Mouse (Mus musculus) heart, adult 2 months (tissue): ENCODE measurements around the gene Btn2a2. TPM values are rescaled to one million over a fixed set of nuclear protein-coding genes. Genes with fewer than 3 reads are reported as not detected.
A peak's percentile ranks its signal among the peaks of the same experiment; 100 is the strongest.

Experiments used
- DNase-seq, 2 experiments: peaks; one replicate each; pipeline ENCODE4 v3.0.0; 2021
- H3K27ac ChIP-seq: fragments of 200-600 bp; 2 replicates; pipeline ENCODE4 v1.8.1; 2022
- H3K27me3 ChIP-seq: fragments of 200-500 bp; 2 replicates; pipeline ENCODE4 v1.6.1; 2012; ENCODE audit warnings: mild to moderate bottlenecking, low read length, inconsistent platforms, mixed read lengths; ENCODE audit not compliant: control insufficient read depth, insufficient read depth
- H3K36me3 ChIP-seq: fragments of 200-500 bp; 2 replicates; pipeline ENCODE4 v1.6.1; 2012; ENCODE audit warnings: low read length, inconsistent platforms; ENCODE audit not compliant: control insufficient read depth, insufficient read depth
- H3K4me1 ChIP-seq: fragments of 200-500 bp; 2 replicates; pipeline ENCODE4 v1.6.1; 2011; ENCODE audit warnings: low read length; ENCODE audit not compliant: control insufficient read depth, insufficient read depth
- H3K4me3 ChIP-seq: fragments of 200-600 bp; 2 replicates; pipeline ENCODE4 v1.8.1; 2022
- H3K79me2 ChIP-seq: fragments of 200-500 bp; replicated peaks from 2 replicates; pipeline ENCODE4 v1.6.1; 2012; ENCODE audit warnings: mild to moderate bottlenecking, inconsistent platforms, low read length, moderate library complexity, mixed read lengths; ENCODE audit not compliant: control insufficient read depth, insufficient read depth
- H3K9ac ChIP-seq: fragments of 200-500 bp; 2 replicates; pipeline ENCODE4 v1.6.1; 2012; ENCODE audit warnings: low read depth, mild to moderate bottlenecking, control low read depth, inconsistent platforms, low read length, mixed read lengths
- CTCF ChIP-seq: fragments of 200-600 bp; IDR thresholded peaks from 2 replicates; pipeline ENCODE4 v1.8.1; 2022; ENCODE audit warnings: antibody characterized with exemption, mild to moderate bottlenecking, moderate library complexity
- EP300 ChIP-seq: fragments of 200-500 bp; IDR thresholded peaks from 2 replicates; pipeline ENCODE4 v1.6.1; 2011; ENCODE audit warnings: low read depth, low read length, control low read depth; ENCODE audit not compliant: insufficient read depth
- POLR2A ChIP-seq: fragments of 200-500 bp; IDR thresholded peaks from 2 replicates; pipeline ENCODE4 v1.6.1; 2011; ENCODE audit warnings: mild to moderate bottlenecking, low read depth, low read length, control low read depth; ENCODE audit not compliant: insufficient read depth
- WGBS: fragments of 180-500 bp; shearing (Covaris S2); methylation state at CpG from one replicate; pipeline ENCODE4 v1.1.7; 2018; 5-methylcytosine and 5-hydroxymethylcytosine counted together
- intact Hi-C: fragments of 180-260 bp; cut with DNase I; formaldehyde crosslinking; loops from one replicate; pipeline ENCODE4 v1.15.1; 2025
- polyA plus RNA-seq: library from polyadenylated mRNA; depleted of rRNA; stranded (reverse); fragments of >200 nt; gene quantifications from 2 replicates; pipeline ENCODE4 v1.2.3, GENCODE M21; 2012
- total RNA-seq, 2 experiments: library from RNA; stranded (reverse); gene quantifications; 2 replicates each; pipeline ENCODE4 v1.2.3; 2021

The Btn2a2 gene
- total and polyA plus RNA-seq, 3 experiments: not detected

DNA sequence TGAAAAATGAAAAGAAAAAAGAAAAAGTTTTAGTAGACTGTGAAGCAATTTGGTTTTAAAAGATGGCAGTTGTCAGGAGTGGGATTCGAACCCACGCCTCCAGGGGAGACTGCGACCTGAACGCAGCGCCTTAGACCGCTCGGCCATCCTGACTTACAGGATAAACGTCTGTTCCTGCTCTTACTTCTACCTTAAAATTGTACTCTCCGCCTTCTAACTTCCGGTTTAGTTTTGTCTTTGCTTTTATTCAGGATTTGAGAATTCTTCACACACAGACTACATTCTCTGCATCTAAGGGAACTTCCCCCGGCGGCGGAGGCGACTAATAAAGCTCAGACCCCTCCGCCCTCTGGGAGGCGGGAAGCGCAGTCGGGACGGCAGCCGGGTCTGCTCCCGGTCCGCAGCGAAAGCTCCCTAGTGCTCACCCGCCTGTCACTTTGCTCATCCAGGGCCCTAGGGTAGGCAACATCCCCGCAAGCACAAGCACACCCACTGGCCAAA, 35.2 kb downstream of the Btn2a2 start:
- H3K4me3 ChIP-seq: peak overlapping the region; percentile 68
- under 1% methylated on average over 25 of the region's 25 CpGs for WGBS
- intact Hi-C loops: loop anchor here (2.0 kb wide), 2 partner anchors 13 to 63 kb away; no protein-coding TSS in a partner anchor
- H3K79me2 ChIP-seq: no peaks in the 10 kb centered on the region
- H3K27me3 ChIP-seq: no peaks in the 10 kb centered on the region
- peak overlapping the region; percentile 64 for H3K9ac ChIP-seq
- TF ChIP-seq CTCF: no peak
- TF ChIP-seq POLR2A: 0 out of 2 replicates have a peak, but pooled peaks have one; percentile 30
- TF ChIP-seq EP300: peak; percentile 89
- DNase-seq: peak; percentile 83 to 87
- peak overlapping the region; percentile 79 for H3K27ac ChIP-seq
- no peaks in the 10 kb centered on the region; the same call in 1 of the 2 replicates for H3K4me1 ChIP-seq
- H3K36me3 ChIP-seq: no peaks in the 10 kb centered on the region; the same call in 1 of the 2 replicates

DNA sequence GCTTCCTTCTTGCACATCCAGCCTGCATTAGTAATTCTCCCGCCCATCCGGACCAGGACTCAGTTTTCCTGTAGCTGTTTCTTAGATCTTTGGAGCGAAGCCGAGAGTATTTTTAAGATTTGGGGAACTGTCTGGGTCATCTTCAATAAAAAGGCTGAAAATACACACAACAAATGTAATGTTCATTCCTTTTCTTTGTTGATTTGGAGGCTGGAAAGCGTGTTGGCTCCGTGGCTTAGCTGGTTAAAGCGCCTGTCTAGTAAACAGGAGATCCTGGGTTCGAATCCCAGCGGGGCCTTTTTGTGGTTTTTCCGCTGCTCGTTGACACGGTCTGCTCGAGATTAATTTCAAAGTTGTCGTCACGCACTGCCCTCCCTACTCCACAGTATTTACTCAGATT, 38.3 kb downstream of the Btn2a2 start:
- DNase-seq: peak; percentile 86 to 88
- TF ChIP-seq CTCF (no peak), EP300 (0 out of 2 replicates have a peak, but pooled peaks have one; percentile 43), POLR2A (no peak)
- H3K36me3 ChIP-seq: no peaks in the 10 kb centered on the region; the same call in 1 of the 2 replicates
- H3K4me1 ChIP-seq: no peaks in the 10 kb centered on the region; the same call in 1 of the 2 replicates
- H3K27me3 ChIP-seq: no peaks in the 10 kb centered on the region
- H3K9ac ChIP-seq: peak overlapping the region; percentile 41
- intact Hi-C loops: no loop called here
- peak overlapping the region; percentile 34 for H3K27ac ChIP-seq
- no peaks in the 10 kb centered on the region for H3K79me2 ChIP-seq
- WGBS: under 1% methylated on average over 15 of the region's 15 CpGs
- peak overlapping the region; percentile 56 for H3K4me3 ChIP-seq

DNA sequence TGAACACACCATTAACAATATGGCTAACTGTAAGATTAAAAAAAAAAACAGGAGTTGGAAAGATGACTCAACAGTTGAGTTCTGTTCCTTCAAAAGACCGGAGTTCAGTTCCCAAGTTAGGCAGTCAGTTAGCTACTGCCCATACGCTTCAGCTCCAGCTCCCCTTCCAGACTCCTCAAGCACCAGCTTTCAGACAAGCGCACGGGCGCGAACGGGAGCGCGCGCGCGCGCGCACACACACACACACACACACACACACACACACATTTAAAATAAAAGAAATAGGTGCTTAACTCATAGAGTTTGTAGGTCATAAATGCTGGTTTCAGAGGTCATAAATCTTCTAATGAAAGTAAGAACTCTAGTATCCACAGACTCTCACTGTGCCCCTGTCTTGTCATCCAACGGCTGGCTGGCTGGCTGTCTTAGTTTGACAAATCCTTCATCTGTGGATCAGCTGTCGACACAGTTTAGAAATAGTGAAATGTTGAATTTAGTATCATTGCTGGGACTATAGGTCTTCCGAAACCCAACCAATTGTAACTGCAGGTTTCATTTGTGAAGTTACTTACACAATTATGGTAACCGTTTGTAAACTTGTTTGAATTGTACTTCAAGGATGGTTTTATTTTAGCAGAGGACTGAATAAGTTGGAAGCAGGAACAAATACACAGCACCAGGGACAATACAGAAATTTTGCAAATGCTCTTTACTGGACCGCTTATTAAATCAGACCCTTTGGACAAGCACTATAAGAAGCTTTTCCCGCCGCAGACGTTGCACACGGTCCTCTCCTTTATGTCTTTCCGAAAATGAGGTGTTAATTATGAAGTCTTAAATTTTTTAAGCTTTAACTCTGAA, 39.2 kb downstream of the Btn2a2 start:
- peak overlapping the region; percentile 54 for H3K9ac ChIP-seq
- WGBS: under 1% methylated on average over 24 of the region's 24 CpGs
- no peaks in the 10 kb centered on the region for H3K27me3 ChIP-seq
- H3K4me1 ChIP-seq: no peaks in the 10 kb centered on the region; the same call in none of the 2 replicates
- H3K36me3 ChIP-seq: no peaks in the 10 kb centered on the region; the same call in 1 of the 2 replicates
- H3K27ac ChIP-seq: peak overlapping the region; percentile 21; the same call in 1 of the 2 replicates
- H3K4me3 ChIP-seq: peak overlapping the region; percentile 56
- peak; percentile 57 to 62 for DNase-seq
- no peak for TF ChIP-seq CTCF
- no peak for TF ChIP-seq POLR2A
- H3K79me2 ChIP-seq: no peaks in the 10 kb centered on the region
- intact Hi-C loops: loop anchor here (10.0 kb wide), 1 partner anchor 1595 kb away; no protein-coding TSS in a partner anchor

DNA sequence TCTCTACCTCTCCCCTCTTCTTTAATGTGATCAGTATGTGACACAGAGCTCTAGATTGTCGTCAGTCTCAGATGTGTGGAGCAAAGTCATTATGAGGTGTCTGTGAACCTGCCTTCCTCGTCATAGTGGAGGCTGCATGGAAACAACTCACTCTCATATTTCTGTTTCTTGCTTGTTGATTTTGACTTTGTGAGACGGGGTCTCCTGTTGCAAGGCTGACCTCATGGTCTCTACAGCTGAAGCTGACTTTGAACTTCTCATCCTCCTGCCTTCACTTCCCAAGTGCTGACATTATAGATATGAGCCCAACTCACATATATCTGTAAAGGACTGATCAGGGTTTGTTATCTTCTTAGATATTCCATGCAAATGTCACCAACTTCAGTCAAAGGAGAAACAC, 39.9 kb downstream of the Btn2a2 start:
- Histone ChIP-seq H3K4me1 (no peaks in the 10 kb centered on the region; the same call in none of the 2 replicates), H3K4me3 (peak overlapping the region; percentile 56), H3K9ac (no peak overlapping the region), H3K27ac (no peak overlapping the region), H3K27me3 (no peaks in the 10 kb centered on the region), H3K36me3 (no peaks in the 10 kb centered on the region; the same call in 1 of the 2 replicates), H3K79me2 (no peaks in the 10 kb centered on the region)
- no peak for DNase-seq
- intact Hi-C loops: loop anchor here (10.0 kb wide), 1 partner anchor 1594 kb away; no protein-coding TSS in a partner anchor
- no peak for TF ChIP-seq POLR2A
- TF ChIP-seq EP300: no peak
- no peak for TF ChIP-seq CTCF
- WGBS: 76% methylated on average over 3 of the region's 3 CpGs

DNA sequence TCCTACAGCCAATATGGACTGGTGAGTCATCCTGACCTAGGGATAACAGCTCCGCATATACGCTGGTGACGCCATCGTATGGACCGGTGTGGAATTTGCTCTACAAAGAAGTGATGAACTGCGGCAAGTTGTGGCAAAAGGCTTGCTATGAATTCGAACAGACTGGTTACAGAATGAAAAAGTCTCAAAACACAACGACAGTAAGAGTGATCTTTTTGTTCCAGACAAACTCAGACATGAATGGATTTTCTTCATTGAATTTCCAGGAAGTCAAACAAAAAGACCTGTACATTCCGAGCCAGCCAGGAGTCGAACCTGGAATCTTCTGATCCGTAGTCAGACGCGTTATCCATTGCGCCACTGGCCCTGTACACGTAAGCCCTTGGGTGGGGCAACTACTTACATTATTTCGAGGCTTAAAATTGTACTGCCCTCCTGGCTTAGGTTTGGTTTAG, 42.1 kb downstream of the Btn2a2 start:
- intact Hi-C loops: loop anchor here (10.0 kb wide), 1 partner anchor 1592 kb away; no protein-coding TSS in a partner anchor
- H3K4me1 ChIP-seq: no peaks in the 10 kb centered on the region; the same call in none of the 2 replicates
- no peaks in the 10 kb centered on the region for H3K79me2 ChIP-seq
- no peaks in the 10 kb centered on the region; the same call in 1 of the 2 replicates for H3K36me3 ChIP-seq
- TF ChIP-seq EP300 (peak; percentile 85), CTCF (no peak), POLR2A (no peak)
- H3K9ac ChIP-seq: peak overlapping the region; percentile 38; the same call in 1 of the 2 replicates
- H3K27me3 ChIP-seq: no peaks in the 10 kb centered on the region
- peak; percentile 84 to 90 for DNase-seq
- peak overlapping the region; percentile 49 for H3K27ac ChIP-seq
- WGBS: under 1% methylated on average over 16 of the region's 16 CpGs
- H3K4me3 ChIP-seq: peak overlapping the region; percentile 90
